Mouse (Mus musculus) heart, adult 8-10 months (tissue): Measurements from ENCODE around the gene Kifc5b. TPM values are rescaled to one million over a fixed set of nuclear protein-coding genes. Genes with fewer than 3 reads are reported as not detected.
"Not testable (repeated sequence)": the region's sequence is repeated elsewhere in the genome, so short reads cannot be mapped to it uniquely, and the experiment has no call there.

Source experiments
- DNase-seq: peaks from one replicate; pipeline ENCODE4 v3.0.0; 2022; ENCODE audit warnings: low spot score
- microRNA-seq: library from miRNA; unstranded; fragments of <30 nt; microRNA quantifications from one replicate; pipeline ENCODE4 v1.2.0, GENCODE M21; 2022
- total RNA-seq, 4 experiments: library from RNA; stranded (reverse); gene quantifications; 2 replicates each; pipeline ENCODE4 v1.2.4; 2022

Gene Kifc5b
- total RNA-seq, 4 experiments from 2014 or later, result 0.29 to 0.81 (median 0.48) TPM

GRCm38 (mm10) chr17:26971247-26971905, 54.5 kb downstream of the Kifc5b start:
- no peak for DNase-seq

DNA sequence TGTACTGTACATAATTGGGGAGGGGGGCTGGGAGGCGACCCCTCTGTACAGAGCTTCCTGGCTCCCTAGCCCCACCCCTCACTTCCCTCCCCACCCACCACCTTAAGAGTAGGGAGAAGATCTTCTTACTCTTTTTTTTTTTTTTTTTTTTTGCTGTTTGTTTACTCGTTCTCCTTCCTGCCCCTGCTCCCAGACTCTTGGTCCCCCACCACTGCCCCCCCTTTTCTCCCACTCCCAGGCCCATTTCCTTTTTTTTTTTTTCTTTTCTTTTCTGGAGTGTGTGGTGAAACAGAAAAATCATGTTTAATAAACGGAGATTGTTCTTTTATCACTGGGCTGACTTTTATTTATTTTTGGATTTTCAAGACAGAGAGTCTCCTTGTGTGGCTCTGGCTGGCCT, 55.2 kb downstream of the Kifc5b start:
- DNase-seq, result no peak

- DNase-seq, result peak; percentile 93
These were observed 56.0 kb downstream of the Kifc5b start, which contains the start of gene Zbtb9 for GRCm38 (mm10) chr17:26972703-26973574. Zbtb9 (plus strand) TSS chr17:26973167.

- no peak for DNase-seq
These were observed 57.7 kb downstream of the Kifc5b start for GRCm38 (mm10) chr17:26974547-26974946.

DNA sequence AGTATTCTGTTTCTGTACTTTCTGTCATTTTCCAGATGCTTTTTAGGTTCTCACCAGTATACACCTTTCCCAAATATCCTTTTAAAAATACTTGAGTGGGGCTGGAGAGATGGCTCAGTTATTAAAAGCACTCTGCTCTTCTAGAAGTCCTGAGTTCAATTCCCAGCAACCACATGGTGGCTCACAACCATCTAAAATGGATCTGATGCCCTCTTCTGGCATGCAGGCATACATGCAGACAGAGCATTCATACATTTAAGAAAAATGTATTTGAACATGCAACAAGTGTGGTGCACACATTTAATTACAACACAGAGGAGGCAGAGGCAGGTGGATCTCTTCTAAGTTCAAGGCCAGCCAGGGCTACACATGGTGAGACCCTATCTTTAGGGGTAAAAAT, 58.5 kb downstream of the Kifc5b start:
- no peak for DNase-seq

- DNase-seq, result not testable (repeated sequence)
These were observed 60.5 kb downstream of the Kifc5b start for GRCm38 (mm10) chr17:26977354-26977753.

- DNase-seq, result no peak
These were observed 62.5 kb downstream of the Kifc5b start for GRCm38 (mm10) chr17:26979426-26979825.

DNA sequence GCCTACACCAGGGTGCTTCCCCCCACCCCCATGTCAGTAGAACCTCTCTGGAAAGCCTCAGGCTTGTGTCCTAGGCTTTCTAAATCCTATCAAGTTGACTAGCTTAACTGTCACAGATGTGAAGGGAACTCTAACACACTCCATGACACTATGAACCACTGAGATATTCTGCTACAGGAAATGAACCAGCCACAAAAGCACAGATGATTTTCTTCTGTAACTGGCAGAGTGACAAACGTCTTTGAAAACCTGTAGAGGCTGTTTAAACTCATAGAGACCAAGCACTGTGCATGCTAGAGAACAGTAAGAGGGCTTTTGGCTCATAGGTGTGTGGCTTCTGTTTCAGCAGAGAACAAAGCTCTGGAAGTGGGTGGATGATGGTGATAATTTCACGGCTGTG, 64.2 kb downstream of the Kifc5b start:
- no peak for DNase-seq

Small RNA genes within 50 kb of the gene (microRNA-seq; reads per million reads assigned to microRNA genes)
- gene Gm27775, result not detected
- gene Mir3083, result 1.4 reads per million
- gene Mir6968, result 1.1 reads per million

Other genes with a start within 250 kb of the Kifc5b start
- 10 to 100 TPM; 51.1 to 83.8 (median 68.4) TPM for gene Crebrf, start 201.4 kb upstream of the Kifc5b start, total RNA-seq
- gene Bnip1, start 136.0 kb upstream of the Kifc5b start, total RNA-seq, result 10 to 100 TPM; 25.0 to 32.1 (median 29.9) TPM
- 10 to 100 TPM; 75.8 to 81.5 (median 79.7) TPM for gene Nkx2-5, start 72.1 kb upstream of the Kifc5b start, total RNA-seq
- gene Phf1, start 16.0 kb downstream of the Kifc5b start, total RNA-seq, result 10 to 100 TPM; 15.4 to 20.7 (median 16.1) TPM
- gene Cuta, start 22.5 kb downstream of the Kifc5b start, total RNA-seq, result 10 to 100 TPM; 91.9 to 98.0 (median 95.8) TPM
- gene Syngap1, start 24.2 kb downstream of the Kifc5b start, total RNA-seq, result 1 to 10 TPM; 3.6 to 5.2 (median 4.7) TPM
- gene Zbtb9, start 56.1 kb downstream of the Kifc5b start, total RNA-seq, result 1 to 10 TPM in 3 of 4 experiments, not detected in 1; 1.5 to 3.4 (median 2.2) TPM
- 10 to 100 TPM; 11.0 to 15.9 (median 13.7) TPM for gene Bak1, start 111.9 kb downstream of the Kifc5b start, total RNA-seq
- gene Itpr3, start 140.2 kb downstream of the Kifc5b start, total RNA-seq, result 1 to 10 TPM; 5.0 to 8.7 (median 6.8) TPM
- gene Uqcc2, start 216.8 kb downstream of the Kifc5b start, total RNA-seq, result 100 to 1,000 TPM; 333 to 355 (median 345) TPM